Mouse (Mus musculus) heart, postnatal 36 days (tissue): Measurements from ENCODE around the gene Gm13102. TPM values are rescaled to one million over a fixed set of nuclear protein-coding genes. Genes with fewer than 3 reads are reported as not detected.
"Not testable (repeated sequence)": the region's sequence is repeated elsewhere in the genome, so short reads cannot be mapped to it uniquely, and the experiment has no call there.

Experiments used
- DNase-seq, 2 experiments: peaks; one replicate each; pipeline ENCODE4 v3.0.0; 2021 to 2022
- intact Hi-C: fragments of 180-260 bp; cut with DNase I; formaldehyde crosslinking; loops from one replicate; pipeline ENCODE4 v1.15.1; 2025
- total RNA-seq, 2 experiments: library from RNA; stranded (reverse); gene quantifications; 2 replicates each; pipeline ENCODE4 v1.2.3; 2021

Gm13102 gene
- not detected for total RNA-seq

DNA sequence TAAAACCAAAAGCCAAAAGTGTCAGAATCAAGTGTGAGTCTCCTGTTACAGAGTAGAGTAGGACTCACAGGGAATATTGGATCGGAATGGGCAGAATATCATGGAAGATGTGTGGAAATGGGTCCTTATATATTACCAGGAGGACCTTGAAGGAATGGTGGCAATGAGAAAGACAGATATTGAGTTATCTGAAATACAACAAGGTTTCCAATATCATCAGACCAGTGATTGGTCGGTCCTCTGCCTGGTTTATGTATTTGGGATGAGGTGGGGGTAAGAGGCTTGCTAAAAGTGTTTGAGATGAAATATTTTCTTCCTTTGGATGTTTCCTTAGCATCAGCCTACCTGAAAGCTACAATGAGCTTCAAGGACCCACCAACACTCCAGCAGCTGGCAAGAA, at the start of gene Gm13102:
TSS of gene Gm13102 (plus strand) at position 301 of the 400 bp plus-strand sequence.
- intact Hi-C loops, DNase-seq: not testable (repeated sequence)

GRCm38 (mm10) chr4:144058826-144059225, 47.4 kb upstream of the Gm13102 start, which contains the start of gene Pramel4:
Pramel4 (plus strand) TSS chr4:144059126.
- intact Hi-C loops = not testable (repeated sequence)

More at GRCm38 (mm10) chr4:144058826-144059225, 47.4 kb upstream of the Gm13102 start, which contains the start of gene Pramel4:
- DNase-seq = not testable (repeated sequence)

Other genes with a start within 250 kb of the Gm13102 start
- not detected for gene Pramef6, start 206.1 kb upstream of the Gm13102 start, total RNA-seq
- gene Pramef25, start 155.5 kb upstream of the Gm13102 start, total RNA-seq = not detected
- not detected for gene Gm13101, start 139.5 kb upstream of the Gm13102 start, total RNA-seq
- not detected for gene Pramef17, start 112.1 kb upstream of the Gm13102 start, total RNA-seq
- not detected for gene Pramel4, start 47.3 kb upstream of the Gm13102 start, total RNA-seq
- not detected for gene Oog3, start 56.2 kb downstream of the Gm13102 start, total RNA-seq
- gene Oog2, start 84.2 kb downstream of the Gm13102 start, total RNA-seq = not detected
- not detected for gene C87977, start 106.8 kb downstream of the Gm13102 start, total RNA-seq
- gene Pramel5, start 174.0 kb downstream of the Gm13102 start, total RNA-seq = not detected
- not detected for gene Gm13128, start 223.8 kb downstream of the Gm13102 start, total RNA-seq